Comparison of ENCODE assay signal across 15 mouse cellular contexts in genomic region chr6:126705936-126706335, GRCm38 (mm10). TPM values are rescaled to one million over a fixed set of nuclear protein-coding genes. Genes with fewer than 3 reads are reported as not detected.
DNase-seq lines count a peak whose midpoint lies in the region; ATAC-seq and TF ChIP-seq lines count a peak whose summit lies in the region.
"Had no signal": no experiment of that assay in that cellular context is flagged by ENCODE, and none has a peak within 500 bp of the region (broad histone marks: within the 10 kb centered on the region; RNA-seq: fewer than 3 reads in every experiment).

No protein-coding gene starts in this region.

- H3K4me2 ChIP-seq in forebrain, embryonic 11.5 days (ENCODE audit: low read depth, low read length, severe bottlenecking) = no peak overlapping the region
- H3K4me2 ChIP-seq in forebrain, embryonic 15.5 days (replicated peaks) = no peak overlapping the region
- no peak overlapping the region for H3K4me2 ChIP-seq in kidney, embryonic 16.5 days (replicated peaks; ENCODE audit: low read depth, low read length)
- H3K4me2 ChIP-seq in midbrain, embryonic 11.5 days = no peak overlapping the region
- H3K4me2 ChIP-seq: embryonic facial prominence, embryonic 13.5 days; limb, embryonic 12.5 days; neural tube, embryonic 15.5 days had no signal

- no peak overlapping the region for H3K27ac ChIP-seq in forebrain, embryonic 11.5 days (ENCODE audit: low read depth, low read length)
- no peak overlapping the region for H3K27ac ChIP-seq in forebrain, embryonic 15.5 days (replicated peaks)
- H3K27ac ChIP-seq in kidney, embryonic 16.5 days (ENCODE audit: low read length) = no peak overlapping the region
- no peak overlapping the region for H3K27ac ChIP-seq in kidney, adult 2 months (ENCODE audit: insufficient read depth, low read depth, low read length)
- no peak overlapping the region for H3K27ac ChIP-seq in midbrain, embryonic 11.5 days (ENCODE audit: low read depth, low read length)
- H3K27ac ChIP-seq: embryonic facial prominence, embryonic 13.5 days; limb, embryonic 12.5 days; neural tube, embryonic 15.5 days had no signal

- H3K4me3 ChIP-seq in forebrain, embryonic 11.5 days (ENCODE audit: low read depth, low read length) = no peak overlapping the region
- H3K4me3 ChIP-seq in forebrain, embryonic 15.5 days = no peak overlapping the region
- no peak overlapping the region for H3K4me3 ChIP-seq in kidney, embryonic 16.5 days (ENCODE audit: low read length)
- H3K4me3 ChIP-seq in kidney, adult 2 months (ENCODE audit: insufficient read depth, low read depth, low read length) = no peak overlapping the region
- H3K4me3 ChIP-seq in midbrain, embryonic 11.5 days (ENCODE audit: low read depth, low read length) = no peak overlapping the region
- H3K4me3 ChIP-seq: embryonic facial prominence, embryonic 13.5 days; limb, embryonic 12.5 days; neural tube, embryonic 15.5 days had no signal

- no peak for TF ChIP-seq CTCF in kidney, adult 2 months (conservative IDR thresholded peaks at IDR 0.05; ENCODE audit: insufficient read depth, insufficient read length, low read depth, low read length)

- no peak for TF ChIP-seq POLR2A in kidney, adult 2 months (IDR thresholded peaks at IDR 0.05; ENCODE audit: low read depth, low read length)

- no peaks in the 10 kb centered on the region; the same call in 1 of the 2 replicates for H3K4me1 ChIP-seq in forebrain, embryonic 11.5 days (replicated peaks; ENCODE audit: control insufficient read depth, insufficient read depth, low read length)
- peaks cover 10% of the 10 kb centered on the region for H3K4me1 ChIP-seq in forebrain, embryonic 15.5 days
- H3K4me1 ChIP-seq in kidney, embryonic 16.5 days (ENCODE audit: insufficient read depth, low read length) = peaks cover 3% of the 10 kb centered on the region
- H3K4me1 ChIP-seq in kidney, adult 2 months (ENCODE audit: control insufficient read depth, insufficient read depth, low read length) = no peaks in the 10 kb centered on the region
- no peaks in the 10 kb centered on the region for H3K4me1 ChIP-seq in midbrain, embryonic 11.5 days (ENCODE audit: control insufficient read depth, insufficient read depth, low read length)

- peak; percentile 22; the same call in 1 of the 2 replicates for ATAC-seq in forebrain, embryonic 11.5 days (replicated peaks; ENCODE audit: low FRiP score)
- ATAC-seq in forebrain, embryonic 15.5 days (replicated peaks) = no peak
- peak; percentile 52; the same call in 1 of the 2 replicates for ATAC-seq in kidney, embryonic 16.5 days (ENCODE audit: low FRiP score, low TSS enrichment)
- ATAC-seq in midbrain, embryonic 11.5 days (ENCODE audit: low FRiP score) = no peak

- no peak overlapping the region for H3K9ac ChIP-seq in forebrain, embryonic 11.5 days (ENCODE audit: low read length)
- H3K9ac ChIP-seq in forebrain, embryonic 15.5 days (replicated peaks) = no peak overlapping the region
- H3K9ac ChIP-seq in kidney, embryonic 16.5 days (replicated peaks; ENCODE audit: low read length) = no peak overlapping the region
- no peak overlapping the region for H3K9ac ChIP-seq in midbrain, embryonic 11.5 days (ENCODE audit: low read length)
- H3K9ac ChIP-seq: embryonic facial prominence, embryonic 13.5 days; limb, embryonic 12.5 days; neural tube, embryonic 15.5 days had no signal

- WGBS in forebrain, embryonic 11.5 days = 83% methylated on average over 6 of the region's 6 CpGs
- WGBS in forebrain, embryonic 15.5 days = 68% methylated on average over 6 of the region's 6 CpGs
- 46% methylated on average over 6 of the region's 6 CpGs for WGBS in kidney, embryonic 16.5 days
- 32% methylated on average over 6 of the region's 6 CpGs for WGBS in kidney, adult 2 months
- 85% methylated on average over 6 of the region's 6 CpGs for WGBS in midbrain, embryonic 11.5 days

- no peaks in the 10 kb centered on the region for H3K36me3 ChIP-seq in forebrain, embryonic 11.5 days (ENCODE audit: control insufficient read depth, insufficient read depth, low read length)
- no peaks in the 10 kb centered on the region for H3K36me3 ChIP-seq in forebrain, embryonic 15.5 days
- H3K36me3 ChIP-seq in kidney, embryonic 16.5 days (ENCODE audit: insufficient read depth, low read length) = no peaks in the 10 kb centered on the region
- no peaks in the 10 kb centered on the region for H3K36me3 ChIP-seq in kidney, adult 2 months (ENCODE audit: control insufficient read depth, insufficient read depth, low read length)
- H3K36me3 ChIP-seq in midbrain, embryonic 11.5 days (ENCODE audit: control insufficient read depth, insufficient read depth, low read length) = no peaks in the 10 kb centered on the region
- H3K36me3 ChIP-seq: embryonic facial prominence, embryonic 13.5 days had no signal

- DNase-seq in forebrain, embryonic 11.5 days (ENCODE audit: low spot score) = no peak
- DNase-seq in kidney, adult 2 months = no peak
- DNase-seq in right cerebral cortex, adult 2 months (ENCODE audit: low spot score in 2 of 2) = peak; percentile 74 to 77
- no peak for DNase-seq in right cerebral cortex, postnatal 14 days
- DNase-seq in telencephalon, adult 2 months (ENCODE audit: low read depth, low spot score) = peak; percentile 78
- DNase-seq in midbrain, embryonic 11.5 days (ENCODE audit: low spot score, missing footprints) = no peak
- DNase-seq: adrenal gland, postnatal 10 days; cerebellum, postnatal 36 days; heart, postnatal 14 days; kidney, postnatal 4 days had no signal

- H3K27me3 ChIP-seq in forebrain, embryonic 11.5 days (ENCODE audit: control insufficient read depth, insufficient read depth, low read length) = no peaks in the 10 kb centered on the region
- H3K27me3 ChIP-seq in forebrain, embryonic 15.5 days = peaks cover 3% of the 10 kb centered on the region
- H3K27me3 ChIP-seq in kidney, embryonic 16.5 days (ENCODE audit: insufficient read depth, low read length) = peaks cover 6% of the 10 kb centered on the region; the same call in 1 of the 2 replicates
- no peaks in the 10 kb centered on the region for H3K27me3 ChIP-seq in kidney, adult 2 months (replicated peaks; ENCODE audit: control insufficient read depth, insufficient read depth, low read length)
- H3K27me3 ChIP-seq in midbrain, embryonic 11.5 days (ENCODE audit: control insufficient read depth, insufficient read depth, low read length) = peaks cover 5% of the 10 kb centered on the region

- H3K9me3 ChIP-seq in forebrain, embryonic 11.5 days (ENCODE audit: control insufficient read depth, low read length) = no peaks in the 10 kb centered on the region
- no peaks in the 10 kb centered on the region for H3K9me3 ChIP-seq in forebrain, embryonic 15.5 days
- H3K9me3 ChIP-seq in kidney, embryonic 16.5 days (ENCODE audit: low read length) = no peaks in the 10 kb centered on the region
- no peaks in the 10 kb centered on the region for H3K9me3 ChIP-seq in midbrain, embryonic 11.5 days (ENCODE audit: control insufficient read depth, low read length)
- H3K9me3 ChIP-seq: embryonic facial prominence, embryonic 13.5 days; limb, embryonic 12.5 days; neural tube, embryonic 15.5 days had no signal

RNA-seq across cellular contexts. Expression of gene Kcna6, which starts 34.5 kb away (rescaled TPM):
- polyA plus RNA-seq in forebrain, embryonic 11.5 days (2014; fragmentation: Nextera tagmentation; extraction: Ambion mirVana) = 3.6 and 4.8 TPM in 2 replicates
- 10.6 and 11.4 TPM in 2 replicates for polyA plus RNA-seq in forebrain, embryonic 15.5 days (2015; fragmentation: Nextera tagmentation; extraction: Ambion mirVana)
- 3.1 and 3.5 TPM in 2 replicates for polyA plus RNA-seq in kidney, embryonic 16.5 days (2015; fragmentation: Nextera tagmentation; extraction: Ambion mirVana)
- polyA plus RNA-seq in kidney, adult 2 months (2012; rRNA removed) = 0.46 and 0.59 TPM in 2 replicates
- 4.0 and 4.1 TPM in 2 replicates for polyA plus RNA-seq in midbrain, embryonic 11.5 days (2014; fragmentation: Nextera tagmentation; extraction: Ambion mirVana)

RNA-seq across cellular contexts. Expression of gene Kcna1, which starts 59.8 kb away (rescaled TPM):
- 0.39 and 0.53 TPM in 2 replicates for polyA plus RNA-seq in forebrain, embryonic 11.5 days (2014; fragmentation: Nextera tagmentation; extraction: Ambion mirVana)
- polyA plus RNA-seq in forebrain, embryonic 15.5 days (2015; fragmentation: Nextera tagmentation; extraction: Ambion mirVana) = 4.8 and 4.9 TPM in 2 replicates
- 0.29 and 0.36 TPM in 2 replicates for polyA plus RNA-seq in kidney, embryonic 16.5 days (2015; fragmentation: Nextera tagmentation; extraction: Ambion mirVana)
- polyA plus RNA-seq in kidney, adult 2 months (2012; rRNA removed) = 0.77 and 1.2 TPM in 2 replicates
- 0.66 and 0.74 TPM in 2 replicates for polyA plus RNA-seq in midbrain, embryonic 11.5 days (2014; fragmentation: Nextera tagmentation; extraction: Ambion mirVana)

Comparison
In these comparisons a context has a peak if more than half of its experiments do, and no peak if none do; other contexts are left out.
1. ATAC-seq: peak in forebrain, embryonic 11.5 days (single experiment) and kidney, embryonic 16.5 days (single experiment); none in forebrain, embryonic 15.5 days (single experiment) and midbrain, embryonic 11.5 days (single experiment).
2. DNase-seq: peak in right cerebral cortex, adult 2 months (2 of 2) and telencephalon, adult 2 months (single experiment); none in forebrain, embryonic 11.5 days (single experiment), kidney, adult 2 months (single experiment), right cerebral cortex, postnatal 14 days (single experiment) and midbrain, embryonic 11.5 days (single experiment).